Mouse (Mus musculus) mouse embryonic stem cell (cell line): Measurements from ENCODE around the gene Bloc1s3.

Source experiments
- in situ Hi-C, 2 experiments: fragments of 300-500 bp; cut with MboI; formaldehyde crosslinking; loops; 1 replicate in 1 of 2; 3 replicates in 1 of 2; pipeline ENCODE4 v1.14.3; 2019 to 2020; ENCODE audit warnings: low sequenced_read_pairs in 2 of 2, low pct_unique_long_range_greater_than_20kb in 1 of 2, mixed read lengths in 1 of 2; ENCODE audit not compliant: unreplicated experiment in 1 of 2

Bloc1s3 gene

GRCm38 (mm10) chr7:19491731-19492130 lies 16.4 kb downstream of the Bloc1s3 start:
- in situ Hi-C loops: no loop called here

GRCm38 (mm10) chr7:19489525-19489924 lies 18.6 kb downstream of the Bloc1s3 start:
- in situ Hi-C loops: no loop called here

GRCm38 (mm10) chr7:19486549-19486948 lies 21.6 kb downstream of the Bloc1s3 start:
- in situ Hi-C loops: no loop called here

- in situ Hi-C loops: no loop called here
These were observed 22.7 kb downstream of the Bloc1s3 start for GRCm38 (mm10) chr7:19485488-19485887.

- in situ Hi-C loops: no loop called here
These were observed 24.9 kb downstream of the Bloc1s3 start for GRCm38 (mm10) chr7:19483281-19483680.

- in situ Hi-C loops: no loop called here
These were observed 30.4 kb downstream of the Bloc1s3 start for GRCm38 (mm10) chr7:19477624-19478384.

GRCm38 (mm10) chr7:19477084-19477483 lies 31.1 kb downstream of the Bloc1s3 start:
- in situ Hi-C loops: no loop called here

GRCm38 (mm10) chr7:19473875-19474443 lies 34.2 kb downstream of the Bloc1s3 start:
- in situ Hi-C loops: no loop called here

GRCm38 (mm10) chr7:19472403-19472802 lies 35.8 kb downstream of the Bloc1s3 start:
- in situ Hi-C loops: no loop called here

- in situ Hi-C loops: no loop called here
These were observed 37.9 kb downstream of the Bloc1s3 start for GRCm38 (mm10) chr7:19470308-19470707.

- in situ Hi-C loops: no loop called here
These were observed 38.8 kb downstream of the Bloc1s3 start for GRCm38 (mm10) chr7:19469404-19469803.

GRCm38 (mm10) chr7:19468279-19468678 lies 39.9 kb downstream of the Bloc1s3 start:
- in situ Hi-C loops: no loop called here

- in situ Hi-C loops: no loop called here
These were observed 40.5 kb downstream of the Bloc1s3 start for GRCm38 (mm10) chr7:19467638-19468037.

GRCm38 (mm10) chr7:19466602-19467145 lies 41.5 kb downstream of the Bloc1s3 start:
- in situ Hi-C loops: no loop called here

- in situ Hi-C loops: no loop called here
These were observed 43.5 kb downstream of the Bloc1s3 start for GRCm38 (mm10) chr7:19464367-19465307.

- in situ Hi-C loops: no loop called here
These were observed 45.2 kb downstream of the Bloc1s3 start, which contains the start of gene Exoc3l2 for GRCm38 (mm10) chr7:19462884-19463381. Gene Exoc3l2, plus strand, starts transcription at chr7:19463331.

GRCm38 (mm10) chr7:19462443-19462842 lies 45.7 kb downstream of the Bloc1s3 start:
- in situ Hi-C loops: no loop called here

GRCm38 (mm10) chr7:19461488-19461887 lies 46.7 kb downstream of the Bloc1s3 start:
- in situ Hi-C loops: no loop called here

- in situ Hi-C loops: no loop called here
These were observed 47.7 kb downstream of the Bloc1s3 start for GRCm38 (mm10) chr7:19460500-19460899.
